Mouse (Mus musculus): Measurements from ENCODE around the gene Syce1. TPM values are rescaled to one million over a fixed set of nuclear protein-coding genes. Genes with fewer than 3 reads are reported as not detected.

The Syce1 gene
- 0.52 and 0.67 TPM in 2 replicates for polyA plus RNA-seq (2015; fragmentation: Nextera tagmentation; extraction: Ambion mirVana)

GRCm38 (mm10) chr7:140787406-140788052 is at the start of gene Syce1:
Syce1 (minus strand) TSS chr7:140787852.

GRCm38 (mm10) chr7:140834968-140835757 is 47.5 kb upstream of the Syce1 start, which contains the start of gene Urah:
Urah (plus strand) TSS chr7:140835018.

GRCm38 (mm10) chr7:140821653-140822329 is 34.1 kb upstream of the Syce1 start, which contains the start of gene Zfp941:
Zfp941 (minus strand) TSS chr7:140822178.

GRCm38 (mm10) chr7:140763447-140764020 is 24.1 kb downstream of the Syce1 start, which contains the start of gene Cyp2e1:
Cyp2e1 (plus strand) TSS chr7:140763739.

Other genes with a start within 250 kb of the Syce1 start
- not detected in 2 replicates for gene Olfr538, start 220.0 kb downstream of the Syce1 start, polyA plus RNA-seq (2015; fragmentation: Nextera tagmentation; extraction: Ambion mirVana)
- 0.01 TPM in 1 of 2 replicates, not detected in the other for gene Olfr46, start 186.6 kb downstream of the Syce1 start, polyA plus RNA-seq (2015; fragmentation: Nextera tagmentation; extraction: Ambion mirVana)
- gene Olfr61, start 158.9 kb downstream of the Syce1 start, polyA plus RNA-seq (2015; fragmentation: Nextera tagmentation; extraction: Ambion mirVana), result not detected in 2 replicates
- gene Olfr53, start 141.4 kb downstream of the Syce1 start, polyA plus RNA-seq (2015; fragmentation: Nextera tagmentation; extraction: Ambion mirVana), result not detected in 2 replicates
- 0.04 TPM in 2 replicates for gene Olfr539, start 127.9 kb downstream of the Syce1 start, polyA plus RNA-seq (2015; fragmentation: Nextera tagmentation; extraction: Ambion mirVana)
- not detected in 2 replicates for gene Olfr45, start 105.9 kb downstream of the Syce1 start, polyA plus RNA-seq (2015; fragmentation: Nextera tagmentation; extraction: Ambion mirVana)
- gene Olfr541, start 90.6 kb downstream of the Syce1 start, polyA plus RNA-seq (2015; fragmentation: Nextera tagmentation; extraction: Ambion mirVana), result not detected in 2 replicates
- gene Cyp2e1, start 24.1 kb downstream of the Syce1 start, polyA plus RNA-seq (2015; fragmentation: Nextera tagmentation; extraction: Ambion mirVana), result 0.10 and 0.15 TPM in 2 replicates
- 22.0 and 25.1 TPM in 2 replicates for gene Zfp941, start 34.3 kb upstream of the Syce1 start, polyA plus RNA-seq (2015; fragmentation: Nextera tagmentation; extraction: Ambion mirVana)
- 0.46 and 1.5 TPM in 2 replicates for gene Urah, start 47.2 kb upstream of the Syce1 start, polyA plus RNA-seq (2015; fragmentation: Nextera tagmentation; extraction: Ambion mirVana)
- gene Scgb1c1, start 57.7 kb upstream of the Syce1 start, polyA plus RNA-seq (2015; fragmentation: Nextera tagmentation; extraction: Ambion mirVana), result not detected in 2 replicates
- 0.22 and 0.36 TPM in 2 replicates for gene Odf3, start 60.0 kb upstream of the Syce1 start, polyA plus RNA-seq (2015; fragmentation: Nextera tagmentation; extraction: Ambion mirVana)
- 0.34 TPM in 1 of 2 replicates, not detected in the other for gene Gm45785, start 68.5 kb upstream of the Syce1 start, polyA plus RNA-seq (2015; fragmentation: Nextera tagmentation; extraction: Ambion mirVana)
- gene Ric8a, start 69.1 kb upstream of the Syce1 start, polyA plus RNA-seq (2015; fragmentation: Nextera tagmentation; extraction: Ambion mirVana), result 78.6 and 85.7 TPM in 2 replicates
- 60.4 and 62.6 TPM in 2 replicates for gene Bet1l, start 69.7 kb upstream of the Syce1 start, polyA plus RNA-seq (2015; fragmentation: Nextera tagmentation; extraction: Ambion mirVana)
- 242 and 248 TPM in 2 replicates for gene Psmd13, start 94.1 kb upstream of the Syce1 start, polyA plus RNA-seq (2015; fragmentation: Nextera tagmentation; extraction: Ambion mirVana)
- 82.3 and 96.7 TPM in 2 replicates for gene Sirt3, start 94.5 kb upstream of the Syce1 start, polyA plus RNA-seq (2015; fragmentation: Nextera tagmentation; extraction: Ambion mirVana)
- gene Cox8b, start 112.6 kb upstream of the Syce1 start, polyA plus RNA-seq (2015; fragmentation: Nextera tagmentation; extraction: Ambion mirVana), result 2.2 and 3.0 TPM in 2 replicates
- 1.2 TPM in 2 replicates for gene Nlrp6, start 133.1 kb upstream of the Syce1 start, polyA plus RNA-seq (2015; fragmentation: Nextera tagmentation; extraction: Ambion mirVana)
- 7.1 and 7.4 TPM in 2 replicates for gene Pgghg, start 153.5 kb upstream of the Syce1 start, polyA plus RNA-seq (2015; fragmentation: Nextera tagmentation; extraction: Ambion mirVana)
- 1.3 and 2.4 TPM in 2 replicates for gene Ifitm5, start 162.4 kb upstream of the Syce1 start, polyA plus RNA-seq (2015; fragmentation: Nextera tagmentation; extraction: Ambion mirVana)
- gene Gm45717, start 168.1 kb upstream of the Syce1 start, polyA plus RNA-seq (2015; fragmentation: Nextera tagmentation; extraction: Ambion mirVana), result not detected in 2 replicates
- gene Ifitm2, start 168.1 kb upstream of the Syce1 start, polyA plus RNA-seq (2015; fragmentation: Nextera tagmentation; extraction: Ambion mirVana), result 257 and 296 TPM in 2 replicates
- gene Ifitm1, start 179.4 kb upstream of the Syce1 start, polyA plus RNA-seq (2015; fragmentation: Nextera tagmentation; extraction: Ambion mirVana), result 43.2 and 67.3 TPM in 2 replicates
- gene Ifitm3, start 222.9 kb upstream of the Syce1 start, polyA plus RNA-seq (2015; fragmentation: Nextera tagmentation; extraction: Ambion mirVana), result 166 and 167 TPM in 2 replicates
- 4.0 and 4.5 TPM in 2 replicates for gene Ifitm6, start 230.1 kb upstream of the Syce1 start, polyA plus RNA-seq (2015; fragmentation: Nextera tagmentation; extraction: Ambion mirVana)
- gene Gm17387, start 241.3 kb upstream of the Syce1 start, polyA plus RNA-seq (2015; fragmentation: Nextera tagmentation; extraction: Ambion mirVana), result not detected in 2 replicates

All from neural tube, postnatal 0 days (tissue).